Mouse (Mus musculus): ENCODE measurements around the gene Ptprs.

Gene Ptprs

GRCm38 (mm10) chr17:56381183-56381582 is 95.1 kb downstream of the Ptprs start:
- no peak for DNase-seq (ENCODE audit: extremely low read depth, low read depth)

GRCm38 (mm10) chr17:56380286-56380685 is 96.0 kb downstream of the Ptprs start:
- DNase-seq (ENCODE audit: extremely low read depth, low read depth) = no peak

GRCm38 (mm10) chr17:56379281-56379834 is 96.9 kb downstream of the Ptprs start:
- DNase-seq (ENCODE audit: extremely low read depth, low read depth) = no peak

- DNase-seq (ENCODE audit: extremely low read depth, low read depth) = no peak
Observed at GRCm38 (mm10) chr17:56374851-56375250, 101.4 kb downstream of the Ptprs start.

GRCm38 (mm10) chr17:56373136-56374034 is 102.9 kb downstream of the Ptprs start:
- no peak for DNase-seq (ENCODE audit: extremely low read depth, low read depth)

GRCm38 (mm10) chr17:56372109-56372508 is 104.2 kb downstream of the Ptprs start:
- DNase-seq (ENCODE audit: extremely low read depth, low read depth) = no peak

- DNase-seq (ENCODE audit: extremely low read depth, low read depth) = no peak
Observed at GRCm38 (mm10) chr17:56371029-56371660, 105.1 kb downstream of the Ptprs start.

- DNase-seq (ENCODE audit: extremely low read depth, low read depth) = no peak
Observed at GRCm38 (mm10) chr17:56370090-56370489, 106.2 kb downstream of the Ptprs start.

- no peak for DNase-seq (ENCODE audit: extremely low read depth, low read depth)
Observed at GRCm38 (mm10) chr17:56368291-56368790, 107.9 kb downstream of the Ptprs start.

GRCm38 (mm10) chr17:56365791-56366673 is 110.3 kb downstream of the Ptprs start:
- no peak for DNase-seq (ENCODE audit: extremely low read depth, low read depth)

Measured in MEL-GATA-1-ER (cell line).